Mouse (Mus musculus) testis, adult 2 months (tissue): ENCODE measurements around the gene Hsd11b2. TPM values are rescaled to one million over a fixed set of nuclear protein-coding genes. Genes with fewer than 3 reads are reported as not detected.

Experiments
- H3K27ac ChIP-seq: fragments of 200-500 bp; 2 replicates; pipeline ENCODE4 v1.5.1; 2012; ENCODE audit warnings: low read depth, low read length; ENCODE audit not compliant: control insufficient read depth, insufficient read depth
- H3K27me3 ChIP-seq: fragments of 200-500 bp; 2 replicates; pipeline ENCODE4 v1.6.1; 2012; ENCODE audit warnings: mild to moderate bottlenecking, low read length, moderate library complexity; ENCODE audit not compliant: control insufficient read depth, insufficient read depth
- H3K36me3 ChIP-seq: fragments of 200-500 bp; 2 replicates; pipeline ENCODE4 v1.6.1; 2012; ENCODE audit warnings: mild to moderate bottlenecking, low read length; ENCODE audit not compliant: control insufficient read depth, insufficient read depth
- H3K4me1 ChIP-seq: fragments of 200-500 bp; 2 replicates; pipeline ENCODE4 v1.6.1; 2012; ENCODE audit warnings: low read length; ENCODE audit not compliant: control insufficient read depth, insufficient read depth
- H3K4me3 ChIP-seq: fragments of 200-500 bp; 2 replicates; pipeline ENCODE4 v1.5.1; 2012; ENCODE audit warnings: low read depth, mild to moderate bottlenecking, low read length, moderate library complexity, mixed read lengths; ENCODE audit not compliant: control insufficient read depth
- CTCF ChIP-seq: fragments of 200-500 bp; IDR thresholded peaks from 2 replicates; pipeline ENCODE4 v1.5.1; 2012; ENCODE audit warnings: low read depth, mild to moderate bottlenecking, inconsistent platforms, low read length, moderate library complexity; ENCODE audit not compliant: control insufficient read depth, insufficient read depth, insufficient replicate concordance
- POLR2A ChIP-seq: fragments of 200-500 bp; IDR thresholded peaks from 2 replicates; pipeline ENCODE4 v1.6.1; 2012; ENCODE audit warnings: low read depth, mild to moderate bottlenecking, inconsistent platforms, low read length, moderate library complexity; ENCODE audit not compliant: control insufficient read depth
- polyA plus RNA-seq: library from polyadenylated mRNA; depleted of rRNA; stranded (reverse); fragments of >200 nt; gene quantifications from 2 replicates; pipeline ENCODE4 v1.2.3, GENCODE M21; 2012; rRNA removed

The Hsd11b2 gene
- 0.19 and 0.41 TPM in 2 replicates for polyA plus RNA-seq

DNA sequence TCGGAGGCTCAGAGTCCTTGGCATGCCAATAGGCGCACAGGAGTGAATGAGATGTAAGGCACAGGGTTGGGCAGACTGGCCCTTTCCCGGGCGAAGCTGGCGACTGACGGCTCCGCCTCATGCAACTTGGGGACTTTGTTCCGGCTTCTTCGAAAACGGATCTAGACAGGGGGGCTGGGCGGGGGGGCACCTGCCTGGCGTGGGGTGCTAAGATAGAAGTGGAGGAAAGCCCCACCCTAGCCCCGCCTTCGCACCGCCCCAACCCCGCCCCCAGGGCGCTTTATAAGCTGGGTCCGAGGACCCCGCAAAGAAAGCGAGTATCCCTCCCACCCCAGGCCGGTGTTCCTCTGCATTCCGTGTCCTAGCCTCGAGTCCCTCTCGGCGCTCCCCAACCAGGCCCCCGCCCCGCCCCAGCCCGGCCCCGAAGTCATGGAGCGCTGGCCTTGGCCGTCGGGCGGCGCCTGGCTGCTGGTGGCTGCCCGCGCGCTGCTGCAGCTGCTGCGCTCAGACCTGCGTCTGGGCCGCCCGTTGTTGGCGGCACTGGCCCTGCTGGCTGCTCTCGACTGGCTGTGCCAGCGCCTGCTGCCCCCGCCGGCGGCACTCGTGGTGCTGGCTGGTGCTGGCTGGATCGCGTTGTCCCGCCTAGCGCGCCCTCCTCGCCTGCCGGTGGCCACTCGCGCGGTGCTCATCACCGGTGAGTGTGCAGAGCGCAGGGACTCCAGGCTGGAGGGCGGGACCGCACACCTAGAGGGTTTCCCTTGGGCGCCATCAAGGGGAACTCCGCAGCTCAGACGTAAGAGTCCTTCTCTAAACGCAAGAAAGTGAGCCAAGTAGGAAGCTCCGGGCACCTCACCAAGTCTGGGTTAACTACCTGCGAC lies at the start of gene Hsd11b2:
Gene Hsd11b2, plus strand, starts transcription at position 320 of the 878 bp plus-strand sequence.
- no peak for TF ChIP-seq CTCF
- TF ChIP-seq POLR2A: no peak
- Histone ChIP-seq H3K27ac (no peak within 1 kb of the TSS), H3K4me1 (peaks cover 10% of the 10 kb centered on the region), H3K27me3 (no peaks in the 10 kb centered on the region; the same call in 1 of the 2 replicates), H3K36me3 (no peaks in the 10 kb centered on the region), H3K4me3 (peak within 1 kb of the TSS; percentile 49)

DNA sequence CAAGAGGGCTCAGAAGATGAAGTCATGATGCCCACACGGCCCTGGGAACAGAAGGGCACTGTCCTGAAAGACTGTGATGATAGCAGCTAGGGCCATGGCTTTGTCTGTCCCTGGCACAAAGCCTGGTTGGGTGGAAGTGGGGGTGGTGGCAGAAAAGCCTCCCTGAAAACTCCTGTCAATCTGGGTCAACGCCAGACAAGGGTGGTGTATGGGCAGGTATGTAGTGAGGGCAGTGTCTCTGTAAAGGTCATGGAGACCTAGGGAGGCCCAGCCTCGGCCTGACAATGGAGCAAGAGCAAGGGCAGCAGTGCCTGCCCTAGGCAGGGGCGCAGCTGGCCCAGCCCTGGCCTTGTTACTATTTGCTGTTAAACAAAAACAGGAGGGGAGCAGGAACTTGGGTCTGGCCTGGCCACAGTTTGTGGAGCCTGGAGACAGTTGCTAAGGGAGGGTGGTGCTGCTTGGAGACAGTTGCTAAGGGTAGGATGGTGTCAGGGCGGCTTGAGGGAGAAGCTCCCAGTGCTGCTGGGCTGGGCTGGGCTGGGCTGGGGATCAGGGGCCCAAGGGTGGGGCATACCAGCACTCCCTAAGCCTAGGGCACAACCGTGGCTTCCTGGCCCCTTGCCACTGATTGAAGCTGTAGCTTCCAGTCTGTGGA lies 49.4 kb upstream of the Hsd11b2 start:
- TF ChIP-seq CTCF (no peak), POLR2A (peak; percentile 17; the same call in 1 of the 2 replicates)
- H3K27me3 ChIP-seq: no peaks in the 10 kb centered on the region
- peak overlapping the region; percentile 12 for H3K4me3 ChIP-seq
- peak overlapping the region; percentile 75 for H3K27ac ChIP-seq
- peaks cover 33% of the 10 kb centered on the region for H3K4me1 ChIP-seq
- H3K36me3 ChIP-seq: no peaks in the 10 kb centered on the region

DNA sequence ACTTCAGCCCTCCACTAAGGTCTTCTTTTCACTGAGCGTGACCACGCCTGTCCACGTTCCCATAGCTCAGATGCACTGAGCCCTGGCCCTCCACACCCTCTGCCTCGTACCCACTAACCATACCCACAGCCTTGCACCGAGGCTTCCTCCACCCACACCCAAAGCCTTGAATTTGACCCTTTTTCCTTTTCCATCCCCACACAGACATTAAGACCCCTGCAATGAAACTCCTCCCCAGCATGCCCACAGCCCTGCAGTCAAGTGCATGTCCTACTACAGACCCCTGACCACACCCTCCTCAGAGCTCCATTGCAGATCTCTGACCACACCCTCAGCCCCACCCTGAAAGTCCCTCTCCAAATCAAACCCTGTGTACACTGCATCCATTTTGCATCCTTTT lies 48.7 kb upstream of the Hsd11b2 start:
- H3K4me1 ChIP-seq: peaks cover 37% of the 10 kb centered on the region
- TF ChIP-seq CTCF: no peak
- no peak for TF ChIP-seq POLR2A
- H3K4me3 ChIP-seq: peak overlapping the region; percentile 76
- peaks cover 2% of the 10 kb centered on the region; the same call in 1 of the 2 replicates for H3K36me3 ChIP-seq
- H3K27ac ChIP-seq: no peak overlapping the region
- no peaks in the 10 kb centered on the region for H3K27me3 ChIP-seq

DNA sequence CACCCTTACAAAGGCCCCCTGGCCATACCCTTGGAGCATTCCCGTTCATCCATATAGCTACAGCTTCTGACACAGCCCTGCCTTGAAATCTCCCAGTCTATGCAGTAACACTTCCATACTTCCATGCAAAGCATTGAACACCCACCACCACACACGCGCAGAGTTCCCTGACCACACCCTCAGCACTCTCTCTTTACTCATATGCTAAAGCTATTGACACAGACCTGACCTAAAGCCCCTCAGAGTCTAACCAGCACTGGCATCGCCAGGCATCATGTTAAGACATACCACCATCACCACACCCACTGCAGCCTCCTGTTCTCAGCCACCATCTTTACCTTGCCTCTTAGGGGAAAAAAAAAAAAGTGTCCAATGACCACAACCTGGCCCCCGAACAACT lies 48.3 kb upstream of the Hsd11b2 start:
- TF ChIP-seq POLR2A (no peak), CTCF (no peak)
- Histone ChIP-seq H3K27ac (no peak overlapping the region), H3K4me1 (peaks cover 37% of the 10 kb centered on the region)

DNA sequence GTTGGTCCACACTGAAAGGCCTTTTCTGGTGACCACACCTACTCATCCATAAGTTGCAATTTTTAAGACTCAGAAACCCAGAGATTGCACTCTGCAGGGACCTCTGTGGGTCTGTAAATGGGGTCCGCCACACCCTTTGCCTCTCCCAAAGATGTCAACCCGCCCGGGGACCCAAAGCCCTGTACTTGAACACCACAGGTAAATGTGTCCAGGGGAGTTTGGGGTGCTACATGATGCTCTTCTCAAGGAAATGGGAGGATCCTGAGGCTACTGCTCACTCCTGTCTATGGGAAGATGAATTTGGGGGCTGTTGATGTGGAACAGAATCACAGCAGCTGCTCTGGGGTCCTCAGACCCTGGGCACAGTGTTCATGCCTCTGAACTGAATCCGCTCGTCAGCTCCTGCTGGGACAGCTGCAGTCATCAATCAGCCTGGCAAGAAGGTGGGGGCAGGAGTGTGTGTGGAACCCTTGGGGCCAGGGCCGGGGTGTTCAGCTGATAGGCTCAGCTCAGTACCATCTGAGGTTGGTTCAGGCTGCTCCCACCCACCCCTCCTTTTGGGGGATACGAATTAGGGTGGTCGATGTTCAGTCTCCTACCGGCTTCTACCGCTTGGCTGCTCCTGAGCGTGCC lies 47.8 kb upstream of the Hsd11b2 start:
- Histone ChIP-seq H3K4me3 (peak overlapping the region; percentile 76), H3K27me3 (no peaks in the 10 kb centered on the region), H3K27ac (peak overlapping the region; percentile 27; the same call in 1 of the 2 replicates), H3K36me3 (peaks cover 2% of the 10 kb centered on the region; the same call in 1 of the 2 replicates), H3K4me1 (peaks cover 37% of the 10 kb centered on the region)
- no peak for TF ChIP-seq CTCF
- no peak for TF ChIP-seq POLR2A

More for the DNA sequence above, 48.3 kb upstream of the Hsd11b2 start:
- H3K36me3 ChIP-seq: peaks cover 2% of the 10 kb centered on the region; the same call in 1 of the 2 replicates
- no peaks in the 10 kb centered on the region for H3K27me3 ChIP-seq
- H3K4me3 ChIP-seq: peak overlapping the region; percentile 76

DNA sequence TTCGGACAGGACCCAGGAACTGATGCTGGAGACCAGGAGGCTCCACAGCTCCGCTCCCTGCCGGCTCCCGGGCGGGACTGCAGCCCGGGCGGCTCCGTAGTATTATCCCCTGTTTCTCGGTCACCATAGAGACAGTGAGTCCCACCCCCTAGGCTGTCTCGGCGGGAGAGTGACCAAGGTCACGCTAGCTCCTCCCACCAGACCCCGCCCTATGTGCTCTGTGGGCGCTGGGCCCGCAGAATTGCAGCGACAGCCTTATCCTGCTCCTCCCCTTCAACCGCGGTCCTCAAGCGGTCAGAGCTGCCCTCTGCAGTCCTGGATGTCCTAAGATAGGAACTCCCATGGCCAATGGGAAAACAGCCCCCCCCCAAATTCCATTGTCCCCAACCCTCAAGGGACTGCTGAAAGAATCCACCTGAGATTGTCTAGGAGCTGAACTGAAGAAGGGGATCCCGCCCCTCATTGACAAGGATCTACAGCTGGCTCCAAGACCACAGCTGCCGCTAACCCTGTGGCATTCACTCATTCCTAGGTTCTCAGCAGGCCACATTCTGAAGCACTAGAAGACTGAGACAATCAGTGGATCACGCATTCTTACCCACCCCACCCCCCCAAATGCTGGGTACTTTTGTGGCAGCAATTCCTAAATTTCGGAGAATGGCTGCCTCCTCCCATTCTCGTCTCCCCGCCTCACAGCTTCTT lies 47.1 kb upstream of the Hsd11b2 start, which contains the start of gene Tppp3:
Gene Tppp3, minus strand, starts transcription at position 213 of the 702 bp plus-strand sequence.
- Histone ChIP-seq H3K4me3 (peak within 1 kb of the TSS; percentile 76), H3K27me3 (no peaks in the 10 kb centered on the region), H3K27ac (peak within 1 kb of the TSS; percentile 27; the same call in 1 of the 2 replicates), H3K36me3 (peaks cover 2% of the 10 kb centered on the region; the same call in 1 of the 2 replicates), H3K4me1 (peaks cover 37% of the 10 kb centered on the region)
- TF ChIP-seq CTCF (no peak), POLR2A (peak; percentile 42; the same call in 1 of the 2 replicates)
